Mouse (Mus musculus): ENCODE data around the gene Gm266. TPM values are rescaled to one million over a fixed set of nuclear protein-coding genes. Genes with fewer than 3 reads are reported as not detected.

Gene Gm266
- total and polyA plus RNA-seq, 3 experiments = not detected

- DNase-seq (ENCODE audit: extremely low read depth) = no peak
- H3K9ac ChIP-seq (ENCODE audit: insufficient read depth, low read depth) = no peak overlapping the region
- no peak overlapping the region for H3K4me2 ChIP-seq (ENCODE audit: insufficient read depth, low read depth, poor library complexity, severe bottlenecking)
- peaks cover 0 to 18% of the 10 kb centered on the region in 2 experiments for H3K36me3 ChIP-seq (replicated peaks in 1 of 2; ENCODE audit: control insufficient read depth in 1 of 2, insufficient read depth in 1 of 2, low read length in 1 of 2)
- TF ChIP-seq MAFK (IDR thresholded peaks at IDR 0.05; ENCODE audit: insufficient replicate concordance, low read length) = no peak
- no peak for TF ChIP-seq IRF4 (IDR thresholded peaks at IDR 0.05; ENCODE audit: low read depth, low read length)
- no peak for TF ChIP-seq PAX5 (IDR thresholded peaks at IDR 0.05; ENCODE audit: low read length)
- TF ChIP-seq KAT2A (IDR thresholded peaks at IDR 0.05; ENCODE audit: insufficient replicate concordance, low read length) = no peak
- no peak for TF ChIP-seq JUN (IDR thresholded peaks at IDR 0.05; ENCODE audit: insufficient read depth, low read depth, low read length)
- no peak for TF ChIP-seq SMC3 (IDR thresholded peaks at IDR 0.05; ENCODE audit: low read depth, low read length)
- TF ChIP-seq MYC (IDR thresholded peaks at IDR 0.05; ENCODE audit: low read depth, low read length) = no peak
- no peak for TF ChIP-seq MEF2A (IDR thresholded peaks at IDR 0.05; ENCODE audit: borderline replicate concordance, low read depth, low read length)
- no peak for TF ChIP-seq GABPA (IDR thresholded peaks at IDR 0.05; ENCODE audit: insufficient replicate concordance, low read depth, low read length)
- no peak for TF ChIP-seq HCFC1 (IDR thresholded peaks at IDR 0.05; ENCODE audit: low read depth, low read length)
- no peak for TF ChIP-seq USF1 (IDR thresholded peaks at IDR 0.05; ENCODE audit: low read depth, low read length)
- TF ChIP-seq RCOR1 (conservative IDR thresholded peaks at IDR 0.05; ENCODE audit: low read depth, low read length) = no peak
- no peak for TF ChIP-seq MAZ (IDR thresholded peaks at IDR 0.05; ENCODE audit: low read depth, low read length)
- TF ChIP-seq ZC3H11A (IDR thresholded peaks at IDR 0.05; ENCODE audit: low read depth, low read length) = no peak
- TF ChIP-seq ETS1 (conservative IDR thresholded peaks at IDR 0.05; ENCODE audit: low read depth, low read length) = no peak
- TF ChIP-seq EP300 (IDR thresholded peaks at IDR 0.05; ENCODE audit: low read length) = no peak
- TF ChIP-seq NELFE (IDR thresholded peaks at IDR 0.05; ENCODE audit: low read depth, low read length) = no peak
- no peak overlapping the region for H3K27ac ChIP-seq (ENCODE audit: insufficient read depth, low read depth)
- H3K4me3 ChIP-seq (replicated peaks in 1 of 3; ENCODE audit: low read depth in 2 of 3, low read length in 2 of 3, poor library complexity in 1 of 3) = no peak overlapping the region
- no peaks in the 10 kb centered on the region for H3K9me3 ChIP-seq (replicated peaks; ENCODE audit: low read length)
- dilution Hi-C loops (cut with MboI; ENCODE audit: extremely low pct_ligation_motif_present, extremely low pct_unique_long_range_greater_than_20kb, low sequenced_read_pairs) = no loop called here
- peaks cover 0 to 4% of the 10 kb centered on the region in 2 experiments; a peak in 2 of 4 replicates for H3K4me1 ChIP-seq (ENCODE audit: control insufficient read depth in 1 of 2, insufficient read depth in 2 of 2)
- in situ Hi-C loops (cut with MboI; ENCODE audit: low pct_ligation_motif_present, low pct_unique_long_range_greater_than_20kb, low sequenced_read_pairs) = no loop called here
- H3K79me2 ChIP-seq (replicated peaks; ENCODE audit: control insufficient read depth, extremely low read depth, insufficient read depth, poor library complexity, severe bottlenecking) = no peaks in the 10 kb centered on the region
- H3K27me3 ChIP-seq (replicated peaks) = peaks cover 57% of the 10 kb centered on the region
These were observed 35.3 kb downstream of the Gm266 start for GRCm38 (mm10) chr12:111450359-111450758.

- in situ Hi-C loops (cut with MboI; ENCODE audit: low pct_ligation_motif_present, low pct_unique_long_range_greater_than_20kb, low sequenced_read_pairs) (no loop called here), dilution Hi-C loops (cut with MboI; ENCODE audit: extremely low pct_ligation_motif_present, extremely low pct_unique_long_range_greater_than_20kb, low sequenced_read_pairs) (no loop called here)
- H3K4me3 ChIP-seq (replicated peaks in 1 of 3; ENCODE audit: low read depth in 2 of 3, low read length in 2 of 3, poor library complexity in 1 of 3) = no peak overlapping the region
- DNase-seq (ENCODE audit: extremely low read depth) = no peak
- no peaks in the 10 kb centered on the region for H3K9me3 ChIP-seq (replicated peaks; ENCODE audit: low read length)
- peaks cover 0 to 7% of the 10 kb centered on the region in 2 experiments; a peak in 2 of 4 replicates for H3K4me1 ChIP-seq (ENCODE audit: control insufficient read depth in 1 of 2, insufficient read depth in 2 of 2)
- H3K36me3 ChIP-seq (replicated peaks in 1 of 2; ENCODE audit: control insufficient read depth in 1 of 2, insufficient read depth in 1 of 2, low read length in 1 of 2) = peaks cover 0 to 19% of the 10 kb centered on the region in 2 experiments
- H3K4me2 ChIP-seq (ENCODE audit: insufficient read depth, low read depth, poor library complexity, severe bottlenecking) = no peak overlapping the region
- H3K9ac ChIP-seq (ENCODE audit: insufficient read depth, low read depth) = no peak overlapping the region
- H3K27ac ChIP-seq (ENCODE audit: insufficient read depth, low read depth) = no peak overlapping the region
- H3K79me2 ChIP-seq (replicated peaks; ENCODE audit: control insufficient read depth, extremely low read depth, insufficient read depth, poor library complexity, severe bottlenecking) = no peaks in the 10 kb centered on the region
- TF ChIP-seq CTCF (conservative IDR thresholded peaks at IDR 0.05 in 1 of 2, IDR thresholded peaks at IDR 0.05 in 1 of 2; ENCODE audit: low read depth in 2 of 2, low read length in 2 of 2) = no peak
- no peak for TF ChIP-seq IRF4 (IDR thresholded peaks at IDR 0.05; ENCODE audit: low read depth, low read length)
- no peak for TF ChIP-seq UBTF (IDR thresholded peaks at IDR 0.05; ENCODE audit: low read depth, low read length)
- no peak for TF ChIP-seq BHLHE40 (IDR thresholded peaks at IDR 0.05; ENCODE audit: low read depth, low read length)
- TF ChIP-seq CHD2 (IDR thresholded peaks at IDR 0.05; ENCODE audit: low read length) = no peak
- TF ChIP-seq RCOR1 (conservative IDR thresholded peaks at IDR 0.05; ENCODE audit: low read depth, low read length) = no peak
- no peak for TF ChIP-seq SMC3 (IDR thresholded peaks at IDR 0.05; ENCODE audit: low read depth, low read length)
- no peak for TF ChIP-seq NELFE (IDR thresholded peaks at IDR 0.05; ENCODE audit: low read depth, low read length)
- TF ChIP-seq MXI1 (IDR thresholded peaks at IDR 0.05; ENCODE audit: low read depth, low read length) = no peak
- H3K27me3 ChIP-seq (replicated peaks) = peaks cover 59% of the 10 kb centered on the region
These were observed 36.5 kb downstream of the Gm266 start for GRCm38 (mm10) chr12:111448931-111449705.
